Mouse (Mus musculus): ENCODE data around the gene Irak2. TPM values are rescaled to one million over a fixed set of nuclear protein-coding genes. Genes with fewer than 3 reads are reported as not detected.

Gene Irak2
- total RNA-seq, 2 experiments from 2014 or later = 13.0 to 14.2 TPM

GRCm38 (mm10) chr6:113624989-113625770 lies 13.1 kb upstream of the Irak2 start:
- DNase-seq (ENCODE audit: extremely low spot score in 1 of 2, low spot score in 2 of 2) = peak in 1 of 2 experiments; percentile 43
- intact Hi-C loops (cut with DNase I) = no loop called here

GRCm38 (mm10) chr6:113630322-113630721 lies 7.9 kb upstream of the Irak2 start:
- DNase-seq (ENCODE audit: extremely low spot score in 1 of 2, low spot score in 2 of 2) = no peak

GRCm38 (mm10) chr6:113632863-113633262 lies 5.4 kb upstream of the Irak2 start:
- no peak for DNase-seq (ENCODE audit: extremely low spot score in 1 of 2, low spot score in 2 of 2)
- intact Hi-C loops (cut with DNase I) = no loop called here

More at GRCm38 (mm10) chr6:113630322-113630721, 7.9 kb upstream of the Irak2 start:
- intact Hi-C loops (cut with DNase I) = no loop called here

GRCm38 (mm10) chr6:113639201-113639600 lies 934 bp downstream of the Irak2 start:
- intact Hi-C loops (cut with DNase I) = loop anchor here (2.0 kb wide), 3 partner anchors 42 to 432 kb away; partner anchors contain the start of gene Tatdn2
- DNase-seq (ENCODE audit: extremely low spot score in 1 of 2, low spot score in 2 of 2) = no peak

GRCm38 (mm10) chr6:113642605-113643004 lies 4.3 kb downstream of the Irak2 start:
- no peak for DNase-seq (ENCODE audit: extremely low spot score in 1 of 2, low spot score in 2 of 2)
- intact Hi-C loops (cut with DNase I) = no loop called here

- DNase-seq (ENCODE audit: extremely low spot score in 1 of 2, low spot score in 2 of 2) = no peak
- intact Hi-C loops (cut with DNase I) = no loop called here
Measured at GRCm38 (mm10) chr6:113643021-113643420, 4.8 kb downstream of the Irak2 start.

- intact Hi-C loops (cut with DNase I) = no loop called here
- no peak for DNase-seq (ENCODE audit: extremely low spot score in 1 of 2, low spot score in 2 of 2)
Measured at GRCm38 (mm10) chr6:113643967-113644366, 5.7 kb downstream of the Irak2 start.

- peak; percentile 45 to 70 for DNase-seq (ENCODE audit: extremely low spot score in 1 of 2, low spot score in 2 of 2)
- intact Hi-C loops (cut with DNase I) = no loop called here
Measured at GRCm38 (mm10) chr6:113644808-113645207, 6.5 kb downstream of the Irak2 start.

- intact Hi-C loops (cut with DNase I) = no loop called here
- peak in 1 of 2 experiments; percentile 50 for DNase-seq (ENCODE audit: extremely low spot score in 1 of 2, low spot score in 2 of 2)
Measured at GRCm38 (mm10) chr6:113649346-113650196, 11.3 kb downstream of the Irak2 start.

- intact Hi-C loops (cut with DNase I) = no loop called here
- DNase-seq (ENCODE audit: extremely low spot score in 1 of 2, low spot score in 2 of 2) = no peak
Measured at GRCm38 (mm10) chr6:113650197-113650640, 12.0 kb downstream of the Irak2 start.

- intact Hi-C loops (cut with DNase I) = no loop called here
- DNase-seq (ENCODE audit: extremely low spot score in 1 of 2, low spot score in 2 of 2) = no peak
Measured at GRCm38 (mm10) chr6:113651626-113652025, 13.4 kb downstream of the Irak2 start.

- intact Hi-C loops (cut with DNase I) = no loop called here
- DNase-seq (ENCODE audit: extremely low spot score in 1 of 2, low spot score in 2 of 2) = no peak
Measured at GRCm38 (mm10) chr6:113653551-113653950, 15.3 kb downstream of the Irak2 start.

GRCm38 (mm10) chr6:113654102-113654501 lies 15.8 kb downstream of the Irak2 start:
- intact Hi-C loops (cut with DNase I) = no loop called here
- no peak for DNase-seq (ENCODE audit: extremely low spot score in 1 of 2, low spot score in 2 of 2)

- intact Hi-C loops (cut with DNase I) = no loop called here
- no peak for DNase-seq (ENCODE audit: extremely low spot score in 1 of 2, low spot score in 2 of 2)
Measured at GRCm38 (mm10) chr6:113654753-113655397, 16.6 kb downstream of the Irak2 start.

GRCm38 (mm10) chr6:113655475-113655874 lies 17.2 kb downstream of the Irak2 start:
- no peak for DNase-seq (ENCODE audit: extremely low spot score in 1 of 2, low spot score in 2 of 2)
- intact Hi-C loops (cut with DNase I) = no loop called here

- intact Hi-C loops (cut with DNase I) = no loop called here
- DNase-seq (ENCODE audit: extremely low spot score in 1 of 2, low spot score in 2 of 2) = no peak
Measured at GRCm38 (mm10) chr6:113656847-113657246, 18.6 kb downstream of the Irak2 start.

- DNase-seq (ENCODE audit: extremely low spot score in 1 of 2, low spot score in 2 of 2) = peak in 1 of 2 experiments; percentile 78
- intact Hi-C loops (cut with DNase I) = no loop called here
Measured at GRCm38 (mm10) chr6:113658226-113658625, 20.0 kb downstream of the Irak2 start.

GRCm38 (mm10) chr6:113659648-113660491 lies 21.6 kb downstream of the Irak2 start:
- intact Hi-C loops (cut with DNase I) = no loop called here
- DNase-seq (ENCODE audit: extremely low spot score in 1 of 2, low spot score in 2 of 2) = no peak
